Mouse (Mus musculus) neutrophil, adult 5-6 weeks (primary cell): ENCODE results near the gene Slc35d2. TPM values are rescaled to one million over a fixed set of nuclear protein-coding genes. Genes with fewer than 3 reads are reported as not detected.
"Not testable (repeated sequence)": the region's sequence is repeated elsewhere in the genome, so short reads cannot be mapped to it uniquely, and the experiment has no call there.

ENCODE experiments used
- ATAC-seq: fragments of 151-379, 151-347 bp; 2 replicates; pipeline ENCODE4 v1.8.0; 2017; ENCODE audit warnings: mild to moderate bottlenecking, moderate TSS enrichment; ENCODE audit not compliant: insufficient number of reproducible peaks, poor library complexity, low FRiP score, severe bottlenecking; ENCODE audit errors: extremely low read depth
- total RNA-seq: library from RNA; stranded (forward); fragments of 200-1000 nt; gene quantifications from 2 replicates; pipeline ENCODE4 v1.2.3, GENCODE M21; 2017

Slc35d2 gene
- total RNA-seq, 1 experiment from 2014 or later = 25.3 TPM

- no peak for ATAC-seq
Observed at GRCm38 (mm10) chr13:64077591-64077990, 51.6 kb downstream of the Slc35d2 start.

GRCm38 (mm10) chr13:64076074-64076473 is 53.1 kb downstream of the Slc35d2 start:
- ATAC-seq = no peak

GRCm38 (mm10) chr13:64066653-64067052 is 62.5 kb downstream of the Slc35d2 start:
- ATAC-seq = no peak

- no peak for ATAC-seq
Observed at GRCm38 (mm10) chr13:64064276-64064675, 64.9 kb downstream of the Slc35d2 start.

- no peak for ATAC-seq
Observed at GRCm38 (mm10) chr13:64060935-64061506, 68.1 kb downstream of the Slc35d2 start.

GRCm38 (mm10) chr13:64053959-64054358 is 75.2 kb downstream of the Slc35d2 start:
- ATAC-seq = no peak

- ATAC-seq = not testable (repeated sequence)
Observed at GRCm38 (mm10) chr13:64052281-64052680, 76.9 kb downstream of the Slc35d2 start.

GRCm38 (mm10) chr13:64050895-64051294 is 78.3 kb downstream of the Slc35d2 start:
- no peak for ATAC-seq

- ATAC-seq = no peak
Observed at GRCm38 (mm10) chr13:64049535-64049934, 79.6 kb downstream of the Slc35d2 start.

- peak; percentile 64 for ATAC-seq
Observed at GRCm38 (mm10) chr13:64048467-64048866, 80.7 kb downstream of the Slc35d2 start.

Other genes with a start within 250 kb of the Slc35d2 start
- gene Hsd17b3, start 40.1 kb downstream of the Slc35d2 start, total RNA-seq = not detected in 2 replicates
- 17.6 and 21.8 TPM in 2 replicates for gene Zfp367, start 23.8 kb upstream of the Slc35d2 start, total RNA-seq
- gene Habp4, start 32.5 kb upstream of the Slc35d2 start, total RNA-seq = 10.1 and 15.2 TPM in 2 replicates
- 5.6 and 8.1 TPM in 2 replicates for gene Cdc14b, start 145.9 kb upstream of the Slc35d2 start, total RNA-seq
- gene Aaed1, start 183.3 kb upstream of the Slc35d2 start, total RNA-seq = 64.6 and 69.6 TPM in 2 replicates
- 19.3 and 21.0 TPM in 2 replicates for gene Ctsl, start 241.5 kb upstream of the Slc35d2 start, total RNA-seq